Mouse (Mus musculus) MEL (cell line): ENCODE results near the gene Eif3b.

ENCODE experiments used
- CHD1 ChIP-seq: IDR thresholded peaks from 2 replicates; pipeline ENCODE4 v1.6.1; 2012; ENCODE audit warnings: low read depth, mild to moderate bottlenecking, inconsistent platforms, low read length, improper control_type of control experiment
- CTCF ChIP-seq, 3 experiments: IDR thresholded peaks in 2 of 3; conservative IDR thresholded peaks in 1 of 3; 2 replicates each; pipeline ENCODE4 v1.5.1; 2011 to 2012; ENCODE audit warnings: low read length in 3 of 3, low read depth in 2 of 3, mild to moderate bottlenecking in 2 of 3, improper control_type of control experiment in 1 of 3, inconsistent platforms in 1 of 3, mixed read lengths in 1 of 3, moderate library complexity in 1 of 3; ENCODE audit not compliant: control insufficient read depth in 1 of 3, insufficient read depth in 1 of 3, poor library complexity in 1 of 3, severe bottlenecking in 1 of 3
- ELF1 ChIP-seq: IDR thresholded peaks from 2 replicates; pipeline ENCODE4 v1.6.1; 2014; ENCODE audit warnings: low read depth, mild to moderate bottlenecking, inconsistent platforms, low read length, improper control_type of control experiment, moderate library complexity
- EP300 ChIP-seq, 2 experiments: IDR thresholded peaks; 2 replicates each; pipeline ENCODE4 v1.6.1; 2011; ENCODE audit warnings: improper control_type of control experiment in 2 of 2, low read length in 2 of 2, low read depth in 1 of 2, mild to moderate bottlenecking in 1 of 2
- HCFC1 ChIP-seq: IDR thresholded peaks from 2 replicates; pipeline ENCODE4 v1.6.1; 2012; ENCODE audit warnings: low read depth, mild to moderate bottlenecking, inconsistent platforms, low read length, improper control_type of control experiment, moderate library complexity
- MAX ChIP-seq: IDR thresholded peaks from 2 replicates; pipeline ENCODE4 v1.6.1; 2011; ENCODE audit warnings: low read length, improper control_type of control experiment
- MYC ChIP-seq: IDR thresholded peaks from 2 replicates; pipeline ENCODE4 v1.6.1; 2011; ENCODE audit warnings: low read depth, mild to moderate bottlenecking, low read length, improper control_type of control experiment, moderate library complexity
- POLR2A ChIP-seq, 2 experiments: IDR thresholded peaks; 2 replicates each; pipeline ENCODE4 v1.6.1; 2011 to 2012; ENCODE audit warnings: low read length in 2 of 2, mild to moderate bottlenecking in 2 of 2, control low read depth in 1 of 2, improper control_type of control experiment in 1 of 2, low read depth in 1 of 2, moderate library complexity in 1 of 2; ENCODE audit not compliant: control insufficient read depth in 1 of 2, insufficient read depth in 1 of 2, poor library complexity in 1 of 2
- RAD21 ChIP-seq: IDR thresholded peaks from 2 replicates; pipeline ENCODE4 v1.6.1; 2011; ENCODE audit warnings: mild to moderate bottlenecking, low read depth, low read length, improper control_type of control experiment
- RCOR1 ChIP-seq: IDR thresholded peaks from 2 replicates; pipeline ENCODE4 v1.6.1; 2012; ENCODE audit warnings: low read depth, mild to moderate bottlenecking, inconsistent platforms, low read length, improper control_type of control experiment
- SIN3A ChIP-seq: IDR thresholded peaks from 2 replicates; pipeline ENCODE4 v1.6.1; 2012; ENCODE audit warnings: low read length, improper control_type of control experiment, inconsistent platforms
- TAL1 ChIP-seq: IDR thresholded peaks from 2 replicates; pipeline ENCODE4 v1.6.1; 2012; ENCODE audit warnings: mild to moderate bottlenecking, inconsistent platforms, low read length, moderate library complexity, mixed read lengths
- TCF12 ChIP-seq: IDR thresholded peaks from 2 replicates; pipeline ENCODE4 v1.6.1; 2014; ENCODE audit warnings: low read depth, mild to moderate bottlenecking, inconsistent platforms, low read length, improper control_type of control experiment, moderate library complexity
- UBTF ChIP-seq: IDR thresholded peaks from 2 replicates; pipeline ENCODE4 v1.6.1; 2012; ENCODE audit warnings: low read depth, mild to moderate bottlenecking, inconsistent platforms, low read length, improper control_type of control experiment, moderate library complexity, borderline replicate concordance; ENCODE audit not compliant: insufficient read depth

DNA sequence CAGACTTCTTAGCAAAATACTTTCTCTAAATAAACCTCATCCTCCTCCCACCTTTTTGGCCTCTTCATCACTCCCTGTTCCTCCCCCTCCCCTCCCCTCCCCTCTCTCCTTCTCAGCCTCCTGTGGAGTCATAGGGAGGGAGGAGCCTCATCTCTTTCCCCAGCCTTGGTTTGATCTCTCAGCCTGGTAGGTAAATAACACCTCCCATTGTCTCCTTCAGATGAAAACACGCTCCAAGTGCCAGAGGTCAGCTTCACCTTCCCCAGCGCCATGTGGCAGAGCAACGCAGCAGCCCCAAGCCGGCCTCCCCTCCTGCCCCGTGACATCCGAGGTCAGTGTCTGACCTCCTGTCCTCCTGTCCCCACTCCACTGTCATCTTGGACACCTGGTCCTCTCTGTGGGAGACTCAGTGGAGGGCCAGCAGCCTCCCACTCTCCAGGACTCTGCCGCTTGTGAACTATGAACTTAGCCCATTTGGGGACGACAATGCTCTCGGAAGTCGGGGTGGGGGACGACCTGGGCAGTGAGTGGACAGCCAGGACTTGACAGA lies 73.6 kb downstream of the Eif3b start:
- TF ChIP-seq RCOR1 (no peak), HCFC1 (no peak), CTCF (IDR thresholded peaks at IDR 0.05 in 2 of 3, conservative IDR thresholded peaks at IDR 0.05 in 1 of 3; ENCODE audit: control insufficient read depth in 1 of 3, insufficient read depth in 1 of 3, low read depth in 2 of 3, low read length in 3 of 3, poor library complexity in 1 of 3, severe bottlenecking in 1 of 3) (no peak), MAX (no peak), CHD1 (no peak), TAL1 (no peak), EP300 (IDR thresholded peaks at IDR 0.05; ENCODE audit: low read depth in 1 of 2, low read length in 2 of 2) (no peak), TCF12 (no peak), UBTF (no peak), MYC (no peak), POLR2A (IDR thresholded peaks at IDR 0.05; ENCODE audit: control insufficient read depth in 1 of 2, insufficient read depth in 1 of 2, low read depth in 1 of 2, low read length in 2 of 2, poor library complexity in 1 of 2) (no peak), RAD21 (no peak), ELF1 (no peak), SIN3A (no peak)
